In genomic region chr19:44238906-44239305, GRCm38 (mm10) we compare ENCODE assay signal across 27 mouse cellular contexts. TPM values are rescaled to one million over a fixed set of nuclear protein-coding genes. Genes with fewer than 3 reads are reported as not detected.
"Had no signal": no experiment of that assay in that cellular context is flagged by ENCODE, and none has a peak within 500 bp of the region (broad histone marks: within the 10 kb centered on the region; RNA-seq: fewer than 3 reads in every experiment).

No protein-coding gene starts in this region.

- DNase-seq: gastrocnemius, postnatal 14 days; gastrocnemius, postnatal 36 days; heart, adult 2 months; heart, postnatal 14 days; heart, postnatal 36 days; kidney, adult 11 months; kidney, adult 2 months; kidney, adult 9 months; kidney, postnatal 25 days; kidney, postnatal 4 days; liver; liver, embryonic 13.5 days had no signal

- H3K36me3 ChIP-seq: heart, embryonic 13.5 days; heart, embryonic 15.5 days; hindbrain, embryonic 13.5 days; hindbrain, embryonic 15.5 days; kidney, embryonic 15.5 days; limb, embryonic 10.5 days; limb, embryonic 12.5 days; liver, embryonic 13.5 days had no signal

- H3K27ac ChIP-seq: heart, adult 2 months; heart, embryonic 13.5 days; heart, embryonic 15.5 days; hindbrain, embryonic 13.5 days; hindbrain, embryonic 15.5 days; hindbrain, postnatal 0 days; kidney, embryonic 15.5 days; kidney, postnatal 0 days; layer of hippocampus, adult 2 months; left cerebral cortex, adult 2 months; limb, embryonic 10.5 days; limb, embryonic 12.5 days; liver, embryonic 13.5 days had no signal

- H3K4me1 ChIP-seq: heart, embryonic 13.5 days; kidney, embryonic 15.5 days; limb, embryonic 12.5 days; liver, embryonic 13.5 days had no signal

- H3K9me3 ChIP-seq: heart, embryonic 13.5 days; heart, embryonic 15.5 days; hindbrain, embryonic 13.5 days; hindbrain, embryonic 15.5 days; kidney, embryonic 15.5 days; limb, embryonic 10.5 days; limb, embryonic 12.5 days; liver, embryonic 13.5 days had no signal

- H3K9ac ChIP-seq: heart, embryonic 13.5 days; heart, embryonic 15.5 days; hindbrain, embryonic 13.5 days; hindbrain, embryonic 15.5 days; kidney, embryonic 15.5 days; limb, embryonic 12.5 days; liver, embryonic 13.5 days had no signal

- H3K4me2 ChIP-seq: heart, embryonic 11.5 days; heart, embryonic 13.5 days; heart, embryonic 15.5 days; hindbrain, embryonic 13.5 days; hindbrain, embryonic 15.5 days; kidney, embryonic 15.5 days; limb, embryonic 12.5 days; liver, embryonic 11.5 days; liver, embryonic 13.5 days had no signal

- H3K27me3 ChIP-seq: heart, embryonic 13.5 days; heart, embryonic 15.5 days; hindbrain, embryonic 13.5 days; hindbrain, embryonic 15.5 days; kidney, embryonic 15.5 days; limb, embryonic 12.5 days had no signal

- ATAC-seq: hindbrain, postnatal 0 days; intestine, embryonic 16.5 days had no signal

- H3K4me3 ChIP-seq: heart, adult 2 months; heart, embryonic 13.5 days; heart, embryonic 15.5 days; hindbrain, embryonic 13.5 days; hindbrain, embryonic 15.5 days; kidney, embryonic 15.5 days; layer of hippocampus, adult 2 months; left cerebral cortex, adult 2 months; limb, embryonic 10.5 days; limb, embryonic 12.5 days; liver, embryonic 13.5 days had no signal

RNA-seq across cellular contexts. Expression of gene Scd3, which starts 35.8 kb away (rescaled TPM):
- polyA plus RNA-seq: limb, embryonic 12.5 days; liver, embryonic 11.5 days; liver, embryonic 13.5 days had no signal

RNA-seq across cellular contexts. Expression of gene Pkd2l1, which starts 46.7 kb away (rescaled TPM):
- polyA plus RNA-seq: heart, adult 2 months; heart, embryonic 11.5 days; heart, embryonic 15.5 days; heart, postnatal 0 days; intestine, embryonic 16.5 days; limb, embryonic 10.5 days; limb, embryonic 12.5 days; liver, embryonic 11.5 days; liver, embryonic 13.5 days had no signal
